Mouse (Mus musculus): Measurements from ENCODE around the gene Hs3st3b1. TPM values are rescaled to one million over a fixed set of nuclear protein-coding genes. Genes with fewer than 3 reads are reported as not detected.

Gene Hs3st3b1
- polyA plus RNA-seq, 1 experiment, result 1.9 TPM

- H3K27me3 ChIP-seq (ENCODE audit: control insufficient read depth, insufficient read depth, low read length), result no peaks in the 10 kb centered on the region
- H3K27ac ChIP-seq (ENCODE audit: control insufficient read depth, insufficient read depth, low read depth, low read length), result no peak overlapping the region
- H3K4me3 ChIP-seq (ENCODE audit: control insufficient read depth, low read depth, low read length), result no peak overlapping the region
- H3K4me1 ChIP-seq (ENCODE audit: control insufficient read depth, insufficient read depth, low read length), result no peaks in the 10 kb centered on the region
- no peaks in the 10 kb centered on the region for H3K36me3 ChIP-seq (ENCODE audit: control insufficient read depth, insufficient read depth, low read length)
- TF ChIP-seq CTCF (IDR thresholded peaks at IDR 0.05; ENCODE audit: control insufficient read depth, insufficient read depth, insufficient replicate concordance, low read depth, low read length) (no peak), POLR2A (IDR thresholded peaks at IDR 0.05; ENCODE audit: control insufficient read depth, low read depth, low read length) (no peak)
These were observed 77.4 kb downstream of the Hs3st3b1 start for GRCm38 (mm10) chr11:63844701-63845100.

GRCm38 (mm10) chr11:63837526-63837925 lies 84.6 kb downstream of the Hs3st3b1 start:
- Histone ChIP-seq H3K4me1 (ENCODE audit: control insufficient read depth, insufficient read depth, low read length) (no peaks in the 10 kb centered on the region), H3K4me3 (ENCODE audit: control insufficient read depth, low read depth, low read length) (no peak overlapping the region), H3K27me3 (ENCODE audit: control insufficient read depth, insufficient read depth, low read length) (no peaks in the 10 kb centered on the region), H3K36me3 (ENCODE audit: control insufficient read depth, insufficient read depth, low read length) (no peaks in the 10 kb centered on the region), H3K27ac (ENCODE audit: control insufficient read depth, insufficient read depth, low read depth, low read length) (no peak overlapping the region)
- no peak for TF ChIP-seq POLR2A (IDR thresholded peaks at IDR 0.05; ENCODE audit: control insufficient read depth, low read depth, low read length)
- no peak for TF ChIP-seq CTCF (IDR thresholded peaks at IDR 0.05; ENCODE audit: control insufficient read depth, insufficient read depth, insufficient replicate concordance, low read depth, low read length)

Other genes with a start within 250 kb of the Hs3st3b1 start
- 11.9 and 14.1 TPM in 2 replicates for gene Cox10, start 157.2 kb upstream of the Hs3st3b1 start, polyA plus RNA-seq (2012; rRNA removed)